Mouse (Mus musculus) C2C12 (cell line): ENCODE results near the gene Zfhx3.

ENCODE experiments used
- CEBPB ChIP-seq: IDR thresholded peaks from one replicate; pipeline ENCODE4 v1.6.1; 2011; ENCODE audit warnings: low read depth, mild to moderate bottlenecking, control low read depth, moderate library complexity
- CTCF ChIP-seq: IDR thresholded peaks from one replicate; pipeline ENCODE4 v1.5.1; 2011; ENCODE audit not compliant: control insufficient read depth, insufficient read depth, insufficient read length
- FOSL1 ChIP-seq: IDR thresholded peaks from one replicate; pipeline ENCODE4 v1.8.0; 2011; ENCODE audit warnings: mild to moderate bottlenecking, low read length; ENCODE audit not compliant: poor library complexity, insufficient read depth, severe bottlenecking
- MAX ChIP-seq: IDR thresholded peaks from one replicate; pipeline ENCODE4 v1.6.1; 2011; ENCODE audit warnings: mild to moderate bottlenecking, control low read depth
- MYOG ChIP-seq: IDR thresholded peaks from one replicate; pipeline ENCODE4 v1.6.1; 2011; ENCODE audit not compliant: control insufficient read depth, insufficient read length; ENCODE audit errors: extremely low read depth

GRCm38 (mm10) chr8:108593891-108594290 lies 651.4 kb downstream of the Zfhx3 start:
- TF ChIP-seq MAX: no peak
- no peak for TF ChIP-seq CTCF
- no peak for TF ChIP-seq FOSL1
- TF ChIP-seq CEBPB: no peak
- TF ChIP-seq MYOG: no peak
